Mouse (Mus musculus) brown adipose tissue, adult 24 weeks (tissue): Measurements from ENCODE around the gene Rgp1. TPM values are rescaled to one million over a fixed set of nuclear protein-coding genes. Genes with fewer than 3 reads are reported as not detected.

ENCODE experiments used
- H3K27ac ChIP-seq: fragments of 200-500 bp; replicated peaks from 2 replicates; pipeline ENCODE4 v1.5.1; 2012; ENCODE audit warnings: low read depth, mild to moderate bottlenecking, low read length
- H3K4me1 ChIP-seq: fragments of 200-500 bp; 2 replicates; pipeline ENCODE4 v1.6.1; 2012; ENCODE audit warnings: low read length, mixed read lengths; ENCODE audit not compliant: control insufficient read depth, insufficient read depth, insufficient read length
- H3K4me3 ChIP-seq: fragments of 200-500 bp; 2 replicates; pipeline ENCODE4 v1.5.1; 2012; ENCODE audit warnings: low read depth, mild to moderate bottlenecking, low read length, moderate library complexity; ENCODE audit not compliant: insufficient read depth
- polyA plus RNA-seq: library from polyadenylated mRNA; stranded (reverse); fragments of >200 nt; gene quantifications from 2 replicates; pipeline ENCODE4 v1.2.4, GENCODE M21; 2012; ENCODE audit not compliant: missing spikeins, insufficient read depth, insufficient read length

Gene Rgp1
- polyA plus RNA-seq, 1 experiment, result 17.2 TPM

DNA sequence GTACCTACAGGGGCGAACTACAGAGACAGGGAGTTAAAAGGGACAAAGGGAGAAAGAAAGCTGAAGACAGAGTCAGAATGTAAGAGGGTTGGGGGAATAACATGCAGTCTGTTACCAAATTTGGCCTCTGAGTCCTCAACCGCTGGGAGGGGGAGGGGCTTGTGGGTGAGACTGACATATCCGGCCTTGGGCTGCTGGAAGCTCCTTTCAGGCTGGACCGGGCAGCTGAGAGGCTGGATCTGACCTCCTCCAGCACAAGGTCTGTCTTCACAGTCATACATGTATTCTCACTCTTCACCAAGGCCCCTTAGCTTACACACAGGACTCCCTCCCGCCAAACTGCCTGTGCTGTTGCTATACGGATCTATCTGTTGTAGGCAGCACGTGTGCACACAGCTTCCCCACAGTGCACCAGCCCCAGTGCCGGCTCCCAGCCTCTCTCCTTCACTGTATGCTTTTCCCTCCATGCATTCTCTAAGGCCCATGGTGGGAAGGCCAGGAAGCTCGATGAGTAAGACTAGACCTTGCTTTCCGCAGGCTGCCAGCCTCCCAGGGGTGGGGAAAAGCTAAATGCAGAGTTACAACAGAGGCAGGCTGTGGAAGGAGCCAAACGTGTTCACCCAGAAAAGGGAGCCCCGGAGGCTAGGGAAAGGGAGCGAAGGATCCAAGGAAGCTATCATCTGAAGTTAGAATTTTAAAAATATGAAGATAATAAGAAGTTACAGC is 19.7 kb upstream of the Rgp1 start:
- Histone ChIP-seq H3K27ac (peak overlapping the region; percentile 58), H3K4me3 (peak overlapping the region; percentile 34), H3K4me1 (peaks cover 26% of the 10 kb centered on the region)

DNA sequence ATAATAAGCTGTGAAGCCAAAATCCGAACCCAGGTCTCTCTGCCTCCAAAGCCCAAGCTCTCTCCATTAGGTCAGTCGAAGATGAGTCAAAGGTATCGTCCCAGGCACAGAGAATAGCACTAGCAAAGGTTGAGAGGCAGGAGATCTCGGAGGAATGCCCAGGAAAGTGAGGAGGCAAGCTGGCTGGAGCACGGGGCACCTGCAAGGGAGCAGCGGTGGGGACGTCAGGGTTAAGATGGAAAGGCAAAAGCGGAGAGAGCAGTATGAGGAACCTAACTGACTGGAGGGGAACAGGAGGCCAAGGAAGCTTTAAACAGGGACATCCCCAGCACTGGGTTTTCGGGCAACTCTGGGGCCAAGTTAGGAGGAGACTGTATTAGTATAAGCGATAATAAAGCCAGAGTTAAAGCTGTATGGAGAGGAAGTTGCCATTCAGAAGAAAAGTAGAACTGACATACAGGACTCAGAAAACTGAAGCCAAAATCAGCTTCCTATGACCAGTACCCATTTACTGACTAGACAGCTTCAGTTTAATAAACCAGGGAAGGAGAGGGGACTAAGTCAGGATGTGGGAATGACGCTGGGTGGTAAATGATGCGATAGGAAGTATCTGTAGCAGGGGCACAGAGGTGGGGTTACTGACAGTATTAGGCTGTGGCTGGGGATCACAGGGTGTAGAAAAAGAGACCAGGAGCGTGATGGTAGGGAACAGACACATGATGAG is 18.8 kb upstream of the Rgp1 start:
- H3K4me1 ChIP-seq, result peaks cover 26% of the 10 kb centered on the region
- peak overlapping the region; percentile 77 for H3K27ac ChIP-seq

DNA sequence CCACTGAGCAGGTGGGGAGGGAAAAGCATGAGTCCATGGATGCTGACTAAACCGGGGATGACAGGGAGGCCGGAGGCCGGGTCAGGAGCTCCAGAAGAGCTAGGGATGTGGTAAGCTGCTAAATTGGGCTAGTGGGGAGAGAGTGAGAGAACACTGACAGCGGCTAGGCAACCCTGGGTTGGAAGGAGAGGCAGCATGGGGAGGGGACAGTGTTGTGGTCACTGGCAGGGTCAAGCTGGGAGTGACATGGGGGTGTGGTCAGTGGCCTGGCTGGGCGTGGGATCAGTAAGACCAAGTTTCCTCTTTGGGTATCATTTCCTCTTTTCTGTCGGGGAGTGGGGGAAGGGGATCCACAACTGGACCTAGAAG is 18.3 kb upstream of the Rgp1 start:
- Histone ChIP-seq H3K4me3 (peak overlapping the region; percentile 92), H3K4me1 (peaks cover 26% of the 10 kb centered on the region), H3K27ac (peak overlapping the region; percentile 77)

More for the DNA sequence above, 18.8 kb upstream of the Rgp1 start:
- peak overlapping the region; percentile 92 for H3K4me3 ChIP-seq

DNA sequence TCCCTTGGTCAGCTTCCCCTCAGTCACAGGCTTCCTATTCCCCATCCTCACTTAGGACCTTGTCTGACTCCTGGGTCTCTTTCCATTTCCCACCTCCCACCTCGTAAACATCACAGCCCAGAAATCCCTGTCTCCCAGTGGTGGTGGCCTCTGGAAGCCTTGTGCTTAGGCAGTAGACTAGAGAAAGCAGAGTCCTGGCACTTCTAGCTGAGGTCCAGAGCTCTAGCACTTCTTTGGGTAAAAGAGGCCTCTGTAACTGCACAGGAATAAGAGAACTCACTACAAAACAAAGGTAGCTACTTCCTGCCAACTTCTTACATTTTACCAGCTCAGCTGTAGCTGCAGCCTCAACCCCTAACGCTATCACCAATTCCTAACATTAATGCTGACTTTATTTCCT is 17.5 kb upstream of the Rgp1 start:
- Histone ChIP-seq H3K4me3 (peak overlapping the region; percentile 92), H3K27ac (peak overlapping the region; percentile 77), H3K4me1 (peaks cover 26% of the 10 kb centered on the region)

DNA sequence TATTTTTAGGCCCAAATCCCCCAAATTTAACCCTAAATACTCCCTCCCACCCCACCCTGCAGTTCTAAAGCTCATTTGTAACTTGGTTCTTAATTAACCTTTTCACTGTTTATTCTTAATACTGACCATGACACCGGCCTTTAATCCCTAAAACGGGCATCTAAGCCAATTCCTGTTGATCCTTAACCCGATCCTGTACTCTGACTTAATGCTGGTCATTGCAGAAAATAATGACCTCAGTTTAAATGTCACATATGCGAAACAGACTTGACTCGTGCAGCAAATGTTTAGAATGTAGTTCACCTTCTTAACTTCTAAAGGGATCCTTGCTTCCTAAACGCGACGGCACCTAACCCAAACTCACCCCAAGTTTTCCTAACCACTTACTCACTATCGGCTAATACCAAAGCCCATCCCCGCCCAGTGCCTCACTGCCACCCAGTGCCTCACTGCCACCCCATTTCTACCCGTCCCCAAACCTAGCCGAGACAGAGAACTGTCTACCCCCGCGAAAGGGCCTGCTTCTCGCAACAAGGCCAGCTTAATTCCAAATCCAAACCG is 17.0 kb upstream of the Rgp1 start:
- Histone ChIP-seq H3K27ac (peak overlapping the region; percentile 96), H3K4me3 (peak overlapping the region; percentile 92), H3K4me1 (peaks cover 26% of the 10 kb centered on the region)

DNA sequence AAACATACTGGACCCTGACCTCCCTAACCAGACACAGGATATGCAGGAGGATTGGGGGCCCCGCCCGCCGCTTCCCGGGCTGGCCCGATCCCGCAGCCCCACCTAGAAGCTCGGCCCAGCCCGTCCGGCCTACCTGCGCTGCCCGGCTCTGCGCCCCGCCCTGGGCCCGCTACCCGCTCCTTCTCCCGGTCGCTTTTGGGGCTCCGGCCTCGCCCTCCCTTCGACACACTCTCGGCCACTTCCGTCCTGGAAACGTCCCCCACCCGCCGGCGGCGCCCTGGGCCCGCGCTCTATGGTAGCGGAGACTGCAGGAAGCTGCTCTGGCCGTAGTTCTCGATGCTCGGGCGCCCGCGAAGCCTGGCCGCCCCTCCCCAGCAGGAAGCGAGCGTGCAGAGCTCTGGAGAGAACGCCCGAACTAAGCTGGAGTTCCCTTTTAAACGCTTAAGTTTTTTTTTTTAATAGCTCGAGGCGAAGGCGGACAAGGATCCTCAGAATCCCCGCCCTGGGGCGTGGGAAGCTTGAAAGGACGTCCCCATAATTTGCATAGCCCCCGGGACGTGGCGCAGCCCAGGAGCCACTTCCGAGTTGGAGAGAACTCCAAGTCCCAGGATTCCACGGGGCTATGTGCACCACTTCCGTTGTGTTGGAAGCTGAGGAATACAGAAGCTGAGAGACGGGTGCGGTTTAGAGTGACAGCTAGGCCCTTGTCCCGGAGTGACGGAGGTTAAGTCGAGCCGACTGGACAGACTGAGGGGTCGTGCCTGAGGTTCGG is 16.3 kb upstream of the Rgp1 start, which contains the start of the genes Creb3 and Tln1:
Gene Creb3, plus strand, starts transcription at position 336 of the 772 bp plus-strand sequence.
Gene Tln1, minus strand, starts transcription at position 695 of the 772 bp plus-strand sequence.
- Histone ChIP-seq H3K27ac (peak within 1 kb of the TSS; percentile 96), H3K4me1 (peaks cover 26% of the 10 kb centered on the region), H3K4me3 (peak within 1 kb of the TSS; percentile 97)

DNA sequence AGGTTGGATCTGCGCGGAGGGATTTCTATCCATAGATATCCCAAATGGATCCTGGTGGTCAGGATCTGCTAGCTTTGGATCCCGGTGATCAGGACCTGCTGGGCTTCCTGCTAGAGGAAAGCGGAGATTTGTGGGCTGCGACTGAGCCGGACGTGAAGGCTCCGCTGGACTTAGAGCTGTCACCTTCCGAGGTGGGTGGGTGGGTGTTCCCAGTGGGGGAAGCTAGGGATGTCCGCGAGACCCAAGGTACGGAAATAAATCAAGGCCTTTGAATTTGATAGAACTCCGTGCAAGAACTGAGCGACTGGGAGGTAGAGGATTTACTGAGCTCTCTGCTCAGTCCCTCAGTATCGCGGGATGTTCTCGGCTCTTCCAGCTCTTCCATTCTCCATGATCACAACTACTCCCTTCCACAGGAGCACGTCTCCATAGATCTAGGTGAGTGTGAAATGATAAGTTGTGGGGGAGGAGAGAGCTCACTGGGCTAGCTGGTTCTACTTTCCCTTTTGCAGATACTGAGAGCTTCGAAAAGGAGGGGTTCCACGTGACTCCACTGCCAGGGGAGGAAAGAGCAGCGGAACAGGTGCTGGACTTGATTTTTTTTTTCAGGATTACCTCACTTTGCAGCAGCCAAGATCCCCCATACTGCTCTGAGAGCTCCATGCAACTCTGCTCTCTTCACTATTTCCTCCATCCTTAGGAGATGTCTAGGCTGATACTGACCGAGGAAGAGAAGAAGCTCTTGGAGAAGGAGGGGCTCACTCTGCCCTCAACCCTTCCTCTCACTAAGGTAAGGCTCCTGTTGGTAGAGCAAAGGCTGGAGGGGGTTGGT is 15.5 kb upstream of the Rgp1 start:
- peak overlapping the region; percentile 90 for H3K27ac ChIP-seq
- H3K4me1 ChIP-seq, result peaks cover 23% of the 10 kb centered on the region
- peak overlapping the region; percentile 97 for H3K4me3 ChIP-seq

DNA sequence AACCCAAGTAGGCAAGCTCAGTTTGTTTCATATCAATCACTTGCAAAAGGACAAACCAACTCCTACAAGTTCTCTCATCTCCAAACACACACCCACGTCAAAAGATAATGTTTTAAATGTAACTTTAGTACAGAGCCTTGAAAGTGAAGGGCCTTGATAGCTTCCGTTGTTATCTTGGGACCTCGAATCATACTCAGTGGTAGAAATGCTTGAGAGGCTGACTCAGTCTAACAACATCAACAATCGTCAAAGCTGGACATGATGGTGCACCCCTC is 15.0 kb upstream of the Rgp1 start:
- Histone ChIP-seq H3K4me1 (peaks cover 18% of the 10 kb centered on the region), H3K4me3 (peak overlapping the region; percentile 97; the same call in 1 of the 2 replicates), H3K27ac (peak overlapping the region; percentile 90; the same call in 1 of the 2 replicates)

DNA sequence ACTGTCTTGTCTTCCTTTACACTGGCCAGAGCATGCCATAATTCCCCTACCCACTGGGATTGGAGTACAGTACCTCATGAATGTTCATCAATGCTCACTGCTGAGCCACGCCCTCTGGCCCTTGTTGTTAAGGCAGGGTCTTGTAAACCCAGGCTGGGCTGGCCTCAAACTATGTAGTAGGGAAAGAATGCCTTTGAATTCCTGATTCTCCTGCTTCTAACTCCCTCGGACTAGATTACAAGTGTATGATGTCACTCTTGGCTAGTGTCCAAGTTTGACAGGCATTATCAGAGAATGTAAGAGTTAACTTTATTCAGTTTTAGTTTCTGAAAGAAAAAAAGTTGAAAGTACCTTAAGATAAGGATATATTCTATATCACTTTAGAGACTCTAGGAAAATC is 14.3 kb upstream of the Rgp1 start:
- H3K27ac ChIP-seq, result no peak overlapping the region

DNA sequence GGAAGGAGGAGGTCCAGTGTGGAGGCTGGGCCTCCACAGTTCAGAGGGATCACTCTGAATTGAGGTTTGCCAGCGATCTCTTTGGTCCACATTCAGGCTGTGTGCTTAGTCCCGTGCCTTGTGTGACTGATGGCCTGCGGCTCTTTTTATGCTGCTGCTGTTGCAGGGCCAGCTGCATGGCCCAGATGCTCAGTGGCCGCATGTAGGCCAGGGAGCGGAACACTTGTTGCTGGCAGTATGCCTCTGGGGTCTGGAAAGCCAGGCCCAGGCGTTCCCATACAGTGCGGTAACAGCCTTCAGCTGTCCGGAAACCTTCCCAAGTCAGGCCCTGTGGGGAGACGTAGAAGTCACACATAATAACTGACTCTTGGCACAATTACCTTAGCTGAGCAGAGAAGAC is 11.4 kb upstream of the Rgp1 start:
- Histone ChIP-seq H3K4me1 (no peaks in the 10 kb centered on the region), H3K27ac (no peak overlapping the region), H3K4me3 (no peak overlapping the region)

More for the DNA sequence above, 14.3 kb upstream of the Rgp1 start:
- H3K4me3 ChIP-seq, result no peak overlapping the region
- H3K4me1 ChIP-seq, result peaks cover 12% of the 10 kb centered on the region

DNA sequence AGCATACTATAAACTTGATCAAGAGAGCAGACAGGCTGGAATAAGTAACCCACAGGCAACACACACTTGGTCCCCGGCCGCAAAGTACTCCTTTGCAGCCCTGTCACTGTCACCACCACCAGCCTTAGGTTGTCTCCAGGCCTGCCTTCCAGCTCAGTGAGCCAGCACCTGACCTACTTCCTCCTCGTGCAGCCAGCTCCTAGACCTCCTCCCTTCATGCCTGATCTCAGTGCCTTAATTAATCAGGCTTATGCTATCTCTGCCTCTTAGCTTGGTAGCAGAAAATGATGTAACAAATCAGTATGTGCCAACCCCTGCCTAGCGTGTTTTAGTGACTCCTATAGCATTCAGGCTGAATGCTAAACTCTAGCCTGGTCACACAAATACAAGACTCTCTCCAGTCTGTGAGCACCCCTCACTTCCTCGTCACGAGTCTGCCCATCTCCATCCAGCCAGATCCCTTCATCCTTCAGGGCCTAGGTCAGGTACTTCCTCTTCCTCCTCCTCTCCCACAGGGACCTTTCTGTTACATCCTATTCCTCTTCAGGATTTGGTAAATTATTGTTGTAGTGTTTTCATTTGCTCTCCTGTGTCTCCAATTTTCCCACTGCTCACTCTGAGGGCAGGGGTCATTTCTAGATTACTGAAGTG is 7.0 kb upstream of the Rgp1 start:
- Histone ChIP-seq H3K4me1 (peaks cover 3% of the 10 kb centered on the region; the same call in 1 of the 2 replicates), H3K27ac (no peak overlapping the region), H3K4me3 (no peak overlapping the region)

DNA sequence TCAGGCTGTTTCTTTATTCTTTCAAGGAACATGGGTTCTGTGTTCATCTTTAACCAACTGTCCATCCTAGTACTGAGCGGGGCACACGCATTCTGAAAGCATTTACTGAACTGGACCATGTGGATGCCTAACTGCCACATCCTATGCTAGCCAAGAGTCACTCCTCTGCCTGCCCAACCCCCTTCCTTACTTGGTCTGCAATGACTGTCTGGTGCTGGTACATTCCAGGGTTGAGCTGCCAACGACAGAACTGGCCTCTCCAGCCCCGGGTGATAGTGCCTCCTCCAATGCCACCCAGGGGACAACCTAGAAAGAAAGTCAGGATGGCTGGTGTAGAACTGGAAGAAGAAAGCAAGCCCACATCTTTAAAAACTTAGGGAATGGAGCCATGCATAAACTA is 5.0 kb upstream of the Rgp1 start:
- Histone ChIP-seq H3K27ac (no peak overlapping the region), H3K4me3 (no peak overlapping the region)

DNA sequence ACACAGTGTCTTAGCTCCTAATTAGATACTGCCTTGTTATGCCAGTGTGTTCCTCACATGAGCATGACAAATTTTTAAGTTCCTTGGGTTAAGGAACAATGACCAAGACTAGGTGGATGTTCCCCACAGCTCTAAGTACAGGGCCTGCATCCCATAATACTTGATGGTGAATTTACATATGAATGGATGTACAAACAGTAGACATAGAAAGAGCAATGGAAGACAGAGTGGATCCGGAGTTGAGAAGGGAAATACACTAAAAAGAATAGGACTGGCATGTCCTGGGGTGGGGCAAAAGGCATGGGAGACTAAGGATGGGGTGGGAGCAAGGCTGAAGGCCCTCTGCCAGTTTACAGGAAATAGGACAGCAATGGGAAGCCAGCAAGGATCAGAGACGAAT is 3.2 kb upstream of the Rgp1 start:
- Histone ChIP-seq H3K4me3 (peak overlapping the region; percentile 85; the same call in 1 of the 2 replicates), H3K4me1 (peaks cover 6% of the 10 kb centered on the region; the same call in 1 of the 2 replicates), H3K27ac (no peak overlapping the region)

More for the DNA sequence above, 5.0 kb upstream of the Rgp1 start:
- peaks cover 3% of the 10 kb centered on the region; the same call in 1 of the 2 replicates for H3K4me1 ChIP-seq
